Mouse (Mus musculus): ENCODE results near the gene Stpg1.

Gene Stpg1

DNA sequence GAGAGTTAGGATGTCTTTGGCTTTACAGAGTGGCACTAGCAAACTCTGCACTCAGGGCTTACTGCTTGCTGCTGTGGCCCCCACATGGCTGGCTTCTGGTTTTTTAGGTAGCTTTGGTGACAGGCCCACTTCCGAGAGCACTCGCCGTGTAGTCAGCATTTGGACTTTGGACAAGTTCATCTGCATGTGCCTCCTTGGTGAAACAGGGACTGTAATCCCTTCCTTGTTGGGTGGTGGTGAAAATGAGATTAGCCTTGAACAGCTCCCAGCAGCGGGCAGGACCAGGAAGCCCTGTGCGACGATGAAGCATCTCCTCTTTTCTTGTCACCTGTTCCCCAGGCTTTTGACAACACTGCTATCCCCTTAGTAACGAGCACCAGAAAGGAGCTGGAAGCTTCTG lies 19.3 kb downstream of the Stpg1 start:
- no peak for DNase-seq (ENCODE audit: low spot score)

DNA sequence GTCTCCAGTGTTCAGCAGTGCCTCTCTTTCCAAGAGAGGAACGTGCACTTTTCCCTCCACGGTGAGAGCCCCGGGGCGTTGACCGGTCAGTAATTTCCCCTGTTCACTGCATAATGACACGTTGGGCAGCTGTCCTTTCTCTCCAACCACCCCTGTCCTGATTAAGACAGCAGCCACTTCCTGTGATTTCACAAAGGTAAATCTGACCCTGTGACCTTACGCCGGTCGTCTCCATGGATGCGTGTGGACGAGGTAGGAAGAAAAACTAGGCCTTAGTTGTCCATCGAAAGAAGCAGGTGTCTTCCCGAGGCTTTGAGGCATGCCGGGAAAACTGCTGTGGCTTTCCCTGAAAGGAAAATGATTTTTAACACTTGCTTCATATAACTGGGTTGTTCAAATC lies 20.3 kb downstream of the Stpg1 start:
- no peak for DNase-seq (ENCODE audit: low spot score)

GRCm38 (mm10) chr4:135516351-135517316 lies 22.0 kb downstream of the Stpg1 start:
- peak; percentile 69 for DNase-seq (ENCODE audit: low spot score)

DNA sequence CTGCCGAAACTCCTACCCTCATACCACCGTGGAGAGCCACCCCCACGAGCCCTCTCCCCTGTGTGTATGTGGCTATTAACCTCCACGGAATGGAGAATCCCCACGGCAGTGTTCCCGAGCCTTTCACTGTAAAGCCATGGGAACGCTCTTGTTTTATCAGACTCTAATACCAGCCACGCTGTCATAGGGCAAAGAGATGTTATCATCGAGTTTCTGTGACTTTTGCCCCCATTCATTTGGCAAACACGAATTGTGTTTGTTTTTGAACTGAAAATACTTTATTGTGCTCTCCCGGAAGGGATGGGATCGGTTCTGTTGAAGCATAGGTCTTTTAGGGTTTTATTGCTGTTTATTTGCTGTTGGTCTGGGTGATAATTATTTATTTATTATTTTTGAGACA lies 23.5 kb downstream of the Stpg1 start:
- DNase-seq (ENCODE audit: low spot score): no peak

- DNase-seq (ENCODE audit: low spot score): no peak
Measured at GRCm38 (mm10) chr4:135520421-135520820, 25.8 kb downstream of the Stpg1 start.

DNA sequence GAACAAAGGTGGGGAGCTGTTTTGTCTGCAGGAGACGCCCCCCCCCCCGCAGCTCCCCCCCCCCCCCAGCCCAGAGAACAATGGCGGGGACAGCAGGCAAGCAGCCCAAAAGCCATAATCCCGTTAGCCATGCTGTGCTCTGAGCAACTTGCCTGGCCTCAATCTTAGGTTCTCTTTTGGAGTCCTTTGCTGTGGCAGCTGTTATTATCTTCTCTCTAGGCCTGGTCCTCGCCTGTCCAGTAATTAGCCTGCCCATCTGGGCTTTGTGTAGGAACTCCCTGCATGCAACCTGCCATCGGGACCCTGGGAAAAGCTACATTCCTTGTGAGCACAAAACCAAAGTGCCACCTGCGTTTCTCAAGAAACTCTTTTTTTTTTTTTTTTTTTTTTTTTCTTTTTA lies 29.3 kb downstream of the Stpg1 start:
- peak; percentile 70 for DNase-seq (ENCODE audit: low spot score)

GRCm38 (mm10) chr4:135525057-135525456 lies 30.5 kb downstream of the Stpg1 start:
- no peak for DNase-seq (ENCODE audit: low spot score)

DNA sequence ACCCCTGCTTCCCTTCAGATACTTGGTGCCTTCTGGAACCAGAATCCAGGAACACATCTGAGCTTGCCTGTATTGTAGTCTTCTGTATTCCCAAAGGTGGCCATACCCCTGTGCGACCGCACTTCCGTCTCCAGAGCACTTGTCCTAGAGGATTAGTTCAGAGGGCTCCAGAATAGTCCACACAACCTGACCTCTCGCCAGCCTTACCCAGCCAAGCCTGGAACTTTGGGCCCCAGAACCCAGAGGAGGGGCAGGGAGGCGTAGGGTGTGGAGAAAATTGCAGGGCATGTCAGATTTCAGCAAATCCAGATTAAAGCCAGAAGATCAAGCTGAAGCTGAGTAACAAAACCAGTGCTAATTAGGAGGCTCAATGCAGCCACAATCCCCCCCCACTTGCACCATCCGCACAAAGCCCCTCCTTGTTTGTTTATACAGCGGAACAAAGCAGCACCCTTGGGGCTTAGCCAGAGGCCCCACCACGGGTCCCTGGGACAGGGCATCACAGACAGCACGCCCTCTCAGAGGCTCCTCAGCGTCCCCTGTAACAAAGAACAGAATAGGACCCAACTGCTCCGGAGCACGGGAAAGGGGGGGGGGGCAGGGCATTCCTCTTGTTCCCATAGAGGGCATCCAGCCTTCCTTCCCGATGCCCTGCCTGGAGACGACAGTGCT lies 31.6 kb downstream of the Stpg1 start:
- no peak for DNase-seq (ENCODE audit: low spot score)

GRCm38 (mm10) chr4:135530270-135530669 lies 35.7 kb downstream of the Stpg1 start:
- no peak for DNase-seq (ENCODE audit: low spot score)

DNA sequence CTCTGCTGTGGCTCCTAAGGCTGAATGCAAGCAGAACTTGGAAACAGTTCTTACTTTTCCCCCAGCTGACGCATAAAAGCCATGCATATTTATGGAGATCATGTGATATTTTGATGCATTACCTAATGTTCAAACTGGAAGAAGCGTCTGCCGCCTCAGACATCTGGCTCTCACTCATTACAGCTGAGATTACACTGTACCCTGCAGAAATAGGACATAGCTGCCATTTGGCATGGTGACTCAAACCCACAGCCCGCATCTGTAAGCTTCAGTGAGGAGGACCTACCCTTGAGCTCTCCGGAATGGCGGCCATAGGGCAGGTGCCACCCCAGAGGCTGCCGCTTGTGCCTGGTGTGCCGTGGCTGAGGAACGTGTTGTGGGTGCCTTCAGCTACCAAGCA lies 36.6 kb downstream of the Stpg1 start:
- no peak for DNase-seq (ENCODE audit: low spot score)

DNA sequence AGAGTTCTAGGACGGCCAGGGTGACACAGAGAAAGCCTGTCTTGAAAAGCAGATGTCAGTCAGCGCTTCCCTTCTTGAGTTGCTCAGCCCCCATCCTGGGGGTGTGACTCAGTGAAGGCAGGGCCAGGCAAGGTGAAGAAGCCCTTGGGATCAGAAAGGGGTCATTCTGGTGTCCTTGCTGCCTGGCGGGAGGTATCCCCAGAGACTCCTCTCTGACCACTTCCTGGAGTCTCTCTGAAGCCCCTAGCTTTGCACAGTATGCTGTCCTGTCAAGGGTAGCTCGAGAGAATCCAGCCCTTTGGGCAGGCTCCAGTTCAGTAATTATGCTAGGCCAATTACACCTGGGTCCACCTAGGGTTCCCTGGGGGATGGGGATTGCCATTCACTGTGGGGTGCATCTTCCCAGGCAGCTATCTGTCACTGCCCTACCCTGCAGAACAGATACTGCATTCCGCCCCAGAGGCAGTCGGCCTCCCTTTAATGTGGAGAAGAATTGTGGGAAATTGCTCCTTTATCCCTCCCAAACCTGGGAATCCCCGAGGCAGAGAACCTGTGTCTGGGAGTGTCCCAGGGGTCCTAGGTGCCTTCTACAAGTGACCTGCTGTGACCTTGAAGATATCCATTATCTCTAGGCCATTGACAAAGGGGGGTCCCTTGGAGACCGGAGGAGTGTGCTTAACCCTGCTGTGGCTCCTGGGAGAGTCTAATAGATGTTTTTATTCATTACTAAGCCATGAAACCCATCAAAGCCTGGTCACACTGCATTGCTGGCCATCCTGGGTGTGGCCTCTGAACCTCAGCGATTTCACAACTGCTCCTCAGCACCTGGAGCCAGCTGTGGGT lies 37.4 kb downstream of the Stpg1 start:
- no peak for DNase-seq (ENCODE audit: low spot score)

DNA sequence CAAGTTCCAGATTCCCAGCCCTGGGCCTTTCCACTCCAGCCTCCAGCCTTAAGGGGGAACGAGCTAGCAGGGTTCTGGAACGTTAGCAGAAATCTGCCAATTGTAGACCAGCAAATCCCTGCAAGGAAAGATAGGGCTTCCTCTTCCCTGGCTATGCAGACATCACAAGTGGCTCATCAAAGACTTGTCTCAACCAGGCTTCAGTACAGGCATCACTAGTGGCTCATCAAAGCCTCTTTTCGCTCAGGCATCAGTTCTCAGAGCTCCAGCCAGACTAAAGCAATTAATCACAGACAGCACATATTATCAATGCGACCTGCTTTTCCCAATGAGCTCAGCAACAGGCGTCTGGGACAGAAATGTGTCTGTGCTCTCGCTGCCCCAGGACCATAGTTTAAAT lies 38.4 kb downstream of the Stpg1 start:
- DNase-seq (ENCODE audit: low spot score): no peak

- no peak for DNase-seq (ENCODE audit: low spot score)
Measured at GRCm38 (mm10) chr4:135535021-135535420, 40.4 kb downstream of the Stpg1 start.

- no peak for DNase-seq (ENCODE audit: low spot score)
Measured at GRCm38 (mm10) chr4:135539056-135539455, 44.5 kb downstream of the Stpg1 start.

- DNase-seq (ENCODE audit: low spot score): no peak
Measured at GRCm38 (mm10) chr4:135540057-135540456, 45.5 kb downstream of the Stpg1 start.

DNA sequence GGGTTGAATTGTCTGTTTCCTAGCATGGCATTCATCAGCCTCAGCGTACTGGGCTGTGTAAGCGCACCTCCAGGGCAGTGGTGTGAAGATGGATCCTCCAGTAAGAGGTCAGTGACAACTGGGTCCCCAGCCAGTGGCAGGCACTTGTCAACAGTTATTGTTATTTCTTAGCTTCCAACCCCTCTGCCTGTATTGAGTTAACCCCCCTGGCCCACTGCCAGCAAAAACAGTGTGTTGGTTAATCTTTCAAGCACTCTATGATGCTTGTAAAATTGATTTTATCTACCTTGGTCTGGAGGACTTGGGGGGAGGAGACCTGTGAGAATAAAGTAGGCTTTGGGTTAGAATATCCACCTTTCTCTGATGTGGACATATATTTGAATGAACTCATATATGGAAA lies 49.7 kb downstream of the Stpg1 start:
- DNase-seq (ENCODE audit: low spot score): no peak

GRCm38 (mm10) chr4:135545080-135545511 lies 50.5 kb downstream of the Stpg1 start:
- DNase-seq (ENCODE audit: low spot score): no peak

- no peak for DNase-seq (ENCODE audit: low spot score)
Measured at GRCm38 (mm10) chr4:135546008-135546407, 51.4 kb downstream of the Stpg1 start.

DNA sequence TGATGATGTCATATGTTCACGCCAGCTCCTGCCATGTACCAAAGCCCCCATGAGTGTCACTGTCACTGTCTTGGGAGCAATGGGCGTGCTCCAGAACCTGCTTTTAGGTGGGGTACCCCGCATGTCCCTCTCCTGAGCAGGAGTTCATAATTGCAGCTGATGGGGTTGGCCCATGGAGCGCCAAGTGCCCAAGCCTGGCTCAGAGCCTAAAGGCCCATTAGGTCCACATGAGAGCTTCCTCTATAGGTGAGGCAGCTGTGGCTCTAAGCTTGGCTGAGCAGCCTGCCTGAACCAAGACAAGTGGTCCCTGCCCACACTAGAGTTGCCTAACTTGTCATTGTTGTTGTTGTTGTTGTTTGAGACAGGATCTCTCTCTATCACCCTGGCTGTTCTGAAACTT lies 52.2 kb downstream of the Stpg1 start:
- no peak for DNase-seq (ENCODE audit: low spot score)

DNA sequence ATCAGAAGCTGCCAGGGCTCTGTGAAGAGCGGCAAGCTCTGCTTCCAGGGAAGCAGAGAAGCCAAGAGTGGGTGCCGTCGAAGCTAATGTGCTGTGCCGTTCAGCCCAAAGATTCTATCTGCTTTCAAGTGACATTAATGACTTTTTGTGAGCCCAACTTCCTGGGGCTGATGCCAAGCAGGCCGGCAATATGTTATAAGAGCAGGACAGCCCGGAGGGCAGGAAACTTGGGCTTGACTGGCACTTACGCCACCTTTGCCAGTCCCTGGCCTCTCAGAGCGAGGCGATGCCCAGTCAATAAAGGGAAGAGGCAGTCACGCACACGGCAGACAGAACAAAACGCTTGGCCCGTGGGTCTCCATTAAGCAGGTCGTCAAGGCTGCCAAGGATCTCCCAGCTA lies 53.0 kb downstream of the Stpg1 start:
- no peak for DNase-seq (ENCODE audit: low spot score)

GRCm38 (mm10) chr4:135548108-135548507 lies 53.5 kb downstream of the Stpg1 start:
- DNase-seq (ENCODE audit: low spot score): peak; percentile 44

DNA sequence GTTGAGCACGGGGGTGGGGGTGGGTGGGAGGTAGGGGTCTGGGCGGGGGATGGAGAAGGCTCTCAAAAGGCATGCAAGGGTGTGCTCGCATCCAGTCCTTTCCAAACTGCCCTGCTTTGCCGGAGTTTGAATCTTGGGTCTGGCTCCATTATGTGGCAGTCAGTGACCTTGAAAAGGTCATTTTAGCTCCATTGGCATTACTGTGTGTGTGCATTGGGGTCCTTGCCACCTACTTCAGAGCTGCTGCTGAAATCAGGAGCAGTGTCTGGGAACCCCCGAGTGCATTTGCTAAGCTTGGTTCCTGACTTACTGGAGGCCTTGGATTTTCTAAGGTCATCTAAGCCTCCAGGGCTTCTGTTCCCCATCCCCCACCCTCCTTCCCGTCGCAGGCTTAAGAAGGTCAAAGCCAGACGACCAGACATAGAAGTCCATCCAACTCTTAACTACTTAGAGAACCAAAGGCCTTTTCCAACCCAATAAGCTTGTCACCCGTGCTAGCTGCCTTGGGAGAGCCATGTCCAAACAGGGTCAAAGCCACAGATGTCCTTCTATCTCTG lies 54.0 kb downstream of the Stpg1 start:
- no peak for DNase-seq (ENCODE audit: low spot score)

All from embryo, embryonic 10 days (tissue).